Mouse (Mus musculus): ENCODE measurements around the gene Snx33.
"Not testable (repeated sequence)": the region's sequence is repeated elsewhere in the genome, so short reads cannot be mapped to it uniquely, and the experiment has no call there.

Gene Snx33

GRCm38 (mm10) chr9:56925291-56926024 lies 2.7 kb downstream of the Snx33 start:
- no peak for DNase-seq

GRCm38 (mm10) chr9:56924651-56925027 lies 3.5 kb downstream of the Snx33 start:
- DNase-seq, result peak in 1 of 2 experiments; percentile 55

GRCm38 (mm10) chr9:56923841-56924650 lies 4.1 kb downstream of the Snx33 start:
- DNase-seq, result no peak

DNA sequence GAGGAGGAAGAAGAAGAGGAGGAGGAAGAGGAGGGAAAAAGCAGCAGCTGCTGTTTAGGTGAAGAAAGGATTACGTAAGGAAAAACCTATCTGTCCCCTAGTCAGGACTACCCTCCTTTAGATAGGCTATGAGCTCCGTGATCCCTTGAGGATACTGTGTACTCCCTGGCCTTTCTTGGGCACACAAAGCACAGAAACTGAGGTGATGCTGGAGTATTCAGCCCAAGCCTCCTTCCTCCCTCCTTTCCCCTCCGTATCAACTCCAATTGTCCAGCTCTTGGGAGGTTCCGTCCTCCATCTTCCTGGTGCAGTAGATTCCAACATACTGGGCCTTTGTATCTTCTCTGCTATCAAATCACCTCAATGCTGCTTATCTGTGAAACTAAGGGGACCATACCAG lies 5.4 kb downstream of the Snx33 start:
- no peak for DNase-seq

DNA sequence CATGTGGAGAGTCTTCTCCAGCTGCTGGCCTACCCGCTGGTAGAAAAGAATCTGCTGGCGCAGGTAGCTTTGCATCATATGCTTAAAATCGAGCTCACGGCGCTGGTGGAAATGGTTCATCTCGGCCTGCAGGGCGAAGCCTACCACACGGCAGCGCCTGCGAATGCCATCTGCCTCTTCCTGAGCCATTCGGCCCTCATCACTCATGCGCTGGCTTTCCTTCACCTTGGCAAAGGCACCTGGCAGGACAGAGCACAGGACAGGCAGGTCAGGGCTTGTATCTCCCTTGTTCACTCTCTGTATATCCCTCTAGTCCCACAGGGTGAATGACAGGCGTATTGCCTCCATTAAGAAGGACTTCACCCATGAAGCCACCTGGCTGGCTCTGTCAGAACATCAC lies 9.7 kb downstream of the Snx33 start:
- peak; percentile 62 to 68 for DNase-seq

- DNase-seq, result no peak
Measured at GRCm38 (mm10) chr9:56917131-56917530, 11.0 kb downstream of the Snx33 start.

- DNase-seq, result peak in 1 of 2 experiments; percentile 44
Measured at GRCm38 (mm10) chr9:56915695-56916410, 12.3 kb downstream of the Snx33 start.

DNA sequence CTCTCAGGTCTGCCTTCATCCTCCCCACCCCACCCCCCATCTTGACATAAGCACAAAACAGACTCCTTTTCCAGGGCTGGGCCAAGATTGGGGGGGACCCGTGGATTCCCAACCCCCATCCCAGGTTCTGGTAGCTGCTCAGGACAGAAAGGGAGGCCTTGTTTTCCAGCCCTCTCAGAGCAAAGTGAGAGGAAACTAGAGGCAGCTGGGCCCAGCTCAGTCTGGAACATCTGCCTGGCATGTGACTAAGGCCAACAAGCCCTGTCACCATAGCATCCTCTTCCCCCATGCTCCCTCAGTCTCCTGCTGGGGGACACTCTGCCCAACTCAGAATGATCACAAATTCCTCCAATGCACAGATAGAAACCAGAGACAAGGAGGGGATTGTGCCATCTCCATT lies 13.1 kb downstream of the Snx33 start:
- DNase-seq, result no peak

DNA sequence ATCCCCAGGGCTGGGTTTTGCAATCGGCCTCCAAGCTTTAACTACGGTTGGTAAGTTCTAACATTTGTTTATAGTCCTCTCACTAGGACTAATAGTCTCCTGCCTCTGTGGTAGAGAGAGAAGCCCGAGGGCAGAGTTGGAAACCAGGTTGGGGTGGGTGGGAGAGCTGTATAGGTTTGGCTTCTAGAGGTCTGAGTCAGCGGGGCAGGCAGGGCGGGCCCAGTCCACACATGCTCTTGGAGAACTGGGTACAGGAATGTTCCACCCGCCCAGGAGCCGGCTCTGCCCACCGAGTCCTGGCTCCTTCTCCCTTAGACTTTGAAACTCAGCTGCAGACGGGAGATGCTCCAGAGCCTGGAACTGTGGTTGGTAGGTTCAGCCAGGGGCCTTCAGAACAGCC lies 14.2 kb downstream of the Snx33 start:
- no peak for DNase-seq

GRCm38 (mm10) chr9:56911017-56911416 lies 17.2 kb downstream of the Snx33 start:
- DNase-seq, result no peak

- not testable (repeated sequence) for DNase-seq
Measured at GRCm38 (mm10) chr9:56909991-56910390, 18.2 kb downstream of the Snx33 start.

GRCm38 (mm10) chr9:56907549-56907948 lies 20.6 kb downstream of the Snx33 start:
- DNase-seq, result no peak

- DNase-seq, result no peak
Measured at GRCm38 (mm10) chr9:56903662-56904061, 24.5 kb downstream of the Snx33 start.

DNA sequence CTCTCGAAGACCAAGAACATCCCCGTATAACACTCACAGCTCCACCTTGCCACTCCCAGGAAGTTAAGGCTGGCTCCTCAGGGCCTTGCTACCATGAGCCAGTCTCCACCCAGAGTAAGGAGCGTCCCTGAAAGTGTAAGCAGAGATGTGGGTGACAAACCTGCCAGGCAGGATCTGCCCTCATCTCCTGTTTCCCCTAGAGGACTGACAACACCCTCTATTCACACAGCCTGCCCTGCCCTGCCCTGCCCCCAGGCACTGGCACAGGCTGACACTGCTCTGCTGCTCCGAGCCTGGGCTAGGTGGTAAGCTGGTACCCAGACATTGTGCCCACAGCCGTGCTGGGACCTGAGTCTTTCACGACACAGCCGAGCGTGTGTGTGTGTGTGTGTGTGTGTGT lies 27.0 kb downstream of the Snx33 start:
- no peak for DNase-seq

DNA sequence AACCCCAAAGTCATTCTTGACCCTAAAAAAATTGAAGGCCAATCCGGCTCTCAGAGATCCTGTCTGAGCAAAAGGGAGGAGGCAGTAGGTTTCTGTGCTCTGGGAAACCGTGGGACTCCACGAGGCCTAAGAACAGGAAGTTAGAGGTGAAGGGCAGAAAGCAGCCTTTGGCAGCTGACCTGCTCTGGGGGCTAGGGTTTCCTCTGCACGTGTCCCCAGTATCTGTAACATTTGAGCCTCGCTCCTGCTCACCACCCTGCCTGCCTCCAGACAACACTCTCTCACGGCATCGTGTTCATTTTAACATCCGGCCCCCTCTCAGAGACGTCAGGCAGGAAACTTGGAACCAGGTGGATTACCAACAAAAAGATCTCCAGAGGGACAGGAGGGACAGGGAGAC lies 27.6 kb downstream of the Snx33 start:
- DNase-seq, result no peak

DNA sequence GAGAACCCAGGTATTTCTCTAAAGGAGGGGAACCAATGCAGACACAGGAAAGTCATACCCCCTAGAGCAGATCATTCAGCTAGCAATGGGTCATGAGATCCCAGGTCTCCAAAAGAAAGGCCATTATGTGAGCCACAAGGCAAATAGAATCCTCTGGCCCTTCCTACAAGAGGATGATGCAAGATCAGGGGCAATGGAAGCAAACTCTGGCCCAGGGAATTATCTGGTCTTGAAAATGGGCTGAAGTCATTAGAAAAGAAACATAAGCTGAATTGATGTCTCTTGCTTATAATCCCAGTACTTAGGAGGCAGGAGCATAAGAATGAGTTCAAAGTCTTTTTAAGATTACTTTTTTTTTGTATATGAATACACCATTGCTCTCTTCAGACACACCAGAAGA lies 28.1 kb downstream of the Snx33 start:
- no peak for DNase-seq

- no peak for DNase-seq
Measured at GRCm38 (mm10) chr9:56899409-56899808, 28.8 kb downstream of the Snx33 start.

DNA sequence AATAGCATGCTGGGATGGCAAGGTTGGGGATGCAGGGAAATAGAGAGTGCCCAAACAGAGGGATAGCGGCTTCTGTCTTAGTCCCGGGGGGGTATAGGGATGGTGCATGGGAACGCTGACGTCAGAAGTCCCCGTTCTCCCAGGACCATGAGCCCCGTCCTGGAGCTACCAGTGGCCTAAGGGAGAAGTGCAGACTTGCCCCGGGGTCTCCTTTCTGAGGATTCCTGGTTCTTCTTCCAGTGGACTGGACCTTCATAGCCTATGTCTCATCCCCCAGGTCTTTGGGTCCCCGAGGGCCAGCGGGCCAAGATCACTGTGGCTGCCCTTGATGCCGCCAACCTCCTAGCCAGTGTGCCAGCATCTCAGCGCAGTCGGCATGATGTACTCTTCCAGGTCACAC lies 31.4 kb downstream of the Snx33 start:
- DNase-seq, result no peak

DNA sequence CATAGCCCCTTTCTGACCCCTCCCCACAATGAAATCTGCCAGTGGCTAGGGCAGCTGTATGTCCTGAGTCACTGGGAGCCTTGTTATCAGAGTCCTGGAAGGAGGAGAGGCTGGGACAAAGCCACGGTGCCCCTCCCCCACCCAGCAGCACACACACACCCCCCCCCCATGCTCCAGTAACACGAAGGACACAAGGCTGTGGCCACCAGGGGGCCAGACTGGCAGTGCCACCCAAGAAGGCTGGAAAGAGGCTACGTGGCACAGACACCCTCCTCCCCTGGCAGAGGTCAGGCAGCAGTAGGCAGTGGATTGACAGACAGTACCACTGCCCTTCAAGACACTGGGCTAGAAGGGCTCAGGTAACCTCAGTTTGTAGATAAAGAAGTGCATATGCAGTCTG lies 34.2 kb downstream of the Snx33 start:
- DNase-seq, result peak in 1 of 2 experiments; percentile 68

DNA sequence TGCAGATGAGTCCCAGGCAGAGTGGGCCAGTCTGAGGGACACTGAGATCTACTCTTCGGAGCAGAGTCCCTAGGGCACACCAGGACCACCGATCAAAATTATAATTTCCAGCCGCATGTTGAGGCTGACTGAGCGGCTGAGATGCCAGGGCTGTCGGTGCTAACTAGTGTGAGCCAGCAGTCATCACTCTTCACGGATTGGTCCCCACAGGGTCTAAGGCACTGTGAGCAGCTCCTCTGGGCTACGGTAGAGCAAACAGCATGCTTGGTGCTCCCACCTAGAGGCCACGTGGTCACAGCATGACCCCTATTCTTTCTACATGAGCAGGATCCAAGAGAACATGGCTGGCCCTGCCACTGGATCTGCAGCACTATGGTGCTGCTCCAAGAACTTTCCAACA lies 34.9 kb downstream of the Snx33 start:
- DNase-seq, result no peak

- DNase-seq, result peak in 1 of 2 experiments; percentile 55
Measured at GRCm38 (mm10) chr9:56892111-56892510, 36.1 kb downstream of the Snx33 start.

DNA sequence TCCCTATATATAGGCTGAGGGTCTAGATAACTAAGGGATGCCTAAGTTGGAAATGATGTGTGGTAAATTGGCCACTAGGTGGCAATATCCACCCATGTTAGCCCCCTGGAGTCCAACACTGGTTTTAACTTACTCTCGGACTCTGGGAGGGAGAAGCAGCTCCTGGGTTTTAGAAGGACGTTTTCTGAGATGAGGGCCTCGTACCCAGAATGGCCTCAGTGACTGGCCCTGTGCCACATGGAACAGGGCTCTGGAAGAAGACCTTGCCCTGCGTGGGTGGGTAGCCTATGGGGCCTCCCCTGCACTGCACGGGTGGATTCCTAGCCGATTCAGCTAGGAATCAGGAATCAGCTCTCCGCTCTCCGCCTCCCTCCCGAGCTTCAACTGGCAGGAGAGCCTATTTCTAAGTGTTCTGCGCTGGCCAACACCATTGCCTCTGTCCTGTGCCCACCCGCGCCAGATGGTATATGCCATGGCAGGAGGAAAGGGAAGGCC lies 36.6 kb downstream of the Snx33 start:
- peak; percentile 82 for DNase-seq

DNA sequence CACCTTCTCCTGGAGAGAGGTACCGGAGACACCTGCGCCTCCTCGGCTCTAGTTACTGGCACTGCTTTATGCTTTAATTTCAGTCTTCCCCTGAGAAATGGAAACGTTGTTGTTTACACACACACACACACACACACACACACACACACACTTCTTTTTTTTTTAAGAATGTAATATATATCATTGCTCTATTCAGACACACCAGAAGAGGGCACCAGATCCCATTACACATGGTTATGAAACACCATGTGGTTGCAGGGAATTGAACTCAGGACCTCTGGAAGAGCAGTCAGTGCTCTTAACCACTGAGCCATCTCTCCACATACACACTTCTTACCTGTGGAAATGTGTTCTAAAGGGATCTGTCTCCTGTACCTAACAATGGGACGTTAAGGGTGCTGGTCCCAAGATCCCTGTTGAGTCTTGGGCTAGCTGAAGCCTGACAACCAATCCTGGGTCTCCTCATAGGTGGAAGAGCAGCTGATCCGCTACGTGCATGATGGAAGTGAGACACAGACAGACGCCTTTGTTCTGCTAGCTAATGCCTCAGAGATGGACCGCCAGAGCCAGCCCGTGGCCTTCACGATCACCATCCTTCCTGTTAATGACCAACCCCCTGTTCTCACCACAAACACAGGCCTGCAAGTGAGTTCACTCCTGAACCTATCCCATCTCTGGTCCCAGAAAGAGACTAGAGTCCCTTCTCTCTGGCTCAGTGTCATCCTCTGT lies 37.5 kb downstream of the Snx33 start:
- no peak for DNase-seq

All from cerebellum, postnatal 14 days (tissue).